Mouse (Mus musculus): ENCODE data around the gene Stra6l. TPM values are rescaled to one million over a fixed set of nuclear protein-coding genes. Genes with fewer than 3 reads are reported as not detected.
A peak's percentile ranks its signal among the peaks of the same experiment; 100 is the strongest.

Stra6l gene
- total RNA-seq, 2 experiments from 2014 or later = not detected

- intact Hi-C loops (cut with DNase I) = loop anchor here (2.0 kb wide), 1 partner anchor 15 kb away; no protein-coding TSS in a partner anchor
- no peak for TF ChIP-seq CTCF (IDR thresholded peaks at IDR 0.05)
- Histone ChIP-seq H3K4me3 (no peak overlapping the region), H3K27ac (no peak overlapping the region)
- no peak for DNase-seq (ENCODE audit: extremely low spot score in 1 of 2, low spot score in 2 of 2)
Observed at GRCm38 (mm10) chr4:45849419-45849818, 955 bp downstream of the Stra6l start.

GRCm38 (mm10) chr4:45851640-45852051 lies 3.2 kb downstream of the Stra6l start:
- Histone ChIP-seq H3K27ac (no peak overlapping the region), H3K4me3 (no peak overlapping the region)
- intact Hi-C loops (cut with DNase I) = loop anchor here (10.0 kb wide), 1 partner anchor 237 kb away; no protein-coding TSS in a partner anchor
- no peak for DNase-seq (ENCODE audit: extremely low spot score in 1 of 2, low spot score in 2 of 2)
- TF ChIP-seq CTCF (IDR thresholded peaks at IDR 0.05) = no peak

GRCm38 (mm10) chr4:45853496-45854246 lies 5.2 kb downstream of the Stra6l start:
- intact Hi-C loops (cut with DNase I) = loop anchor here (2.0 to 10.0 kb wide), 2 partner anchors 239 to 437 kb away; no protein-coding TSS in a partner anchor
- no peak for DNase-seq (ENCODE audit: extremely low spot score in 1 of 2, low spot score in 2 of 2)
- Histone ChIP-seq H3K27ac (no peak overlapping the region), H3K4me3 (no peak overlapping the region)
- no peak for TF ChIP-seq CTCF (IDR thresholded peaks at IDR 0.05)

GRCm38 (mm10) chr4:45855803-45856424 lies 7.5 kb downstream of the Stra6l start:
- peak; percentile 93 for TF ChIP-seq CTCF (IDR thresholded peaks at IDR 0.05)
- Histone ChIP-seq H3K27ac (no peak overlapping the region), H3K4me3 (no peak overlapping the region)
- DNase-seq (ENCODE audit: extremely low spot score in 1 of 2, low spot score in 2 of 2) = peak; percentile 71 to 82
- intact Hi-C loops (cut with DNase I) = loop anchor here (2.0 to 10.0 kb wide), 7 partner anchors 34 to 839 kb away; partner anchors contain the start of gene Polr1e

DNA sequence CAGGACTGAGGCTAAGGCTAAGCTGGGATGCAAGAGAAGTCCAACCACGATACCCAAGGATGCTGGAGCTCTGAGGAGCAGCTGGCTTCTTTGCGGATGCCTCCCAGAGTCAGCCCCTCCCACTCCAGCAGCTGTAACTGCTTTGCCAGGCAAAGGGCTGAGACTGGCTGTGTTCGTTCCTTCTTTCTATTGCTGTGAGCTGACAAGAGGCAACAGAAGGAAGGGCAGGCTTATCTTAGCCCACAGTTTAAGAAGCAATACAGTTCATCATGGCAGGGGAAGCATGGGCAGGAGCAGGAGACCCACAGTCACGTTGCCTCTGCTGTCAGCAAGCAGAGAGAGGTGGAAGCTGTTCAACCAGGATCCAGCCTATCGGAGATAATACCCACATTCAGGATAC lies 12.7 kb downstream of the Stra6l start:
- no peak overlapping the region for H3K4me3 ChIP-seq
- intact Hi-C loops (cut with DNase I) = no loop called here
- no peak for DNase-seq (ENCODE audit: extremely low spot score in 1 of 2, low spot score in 2 of 2)
- no peak for TF ChIP-seq CTCF (IDR thresholded peaks at IDR 0.05)
- no peak overlapping the region for H3K27ac ChIP-seq

DNA sequence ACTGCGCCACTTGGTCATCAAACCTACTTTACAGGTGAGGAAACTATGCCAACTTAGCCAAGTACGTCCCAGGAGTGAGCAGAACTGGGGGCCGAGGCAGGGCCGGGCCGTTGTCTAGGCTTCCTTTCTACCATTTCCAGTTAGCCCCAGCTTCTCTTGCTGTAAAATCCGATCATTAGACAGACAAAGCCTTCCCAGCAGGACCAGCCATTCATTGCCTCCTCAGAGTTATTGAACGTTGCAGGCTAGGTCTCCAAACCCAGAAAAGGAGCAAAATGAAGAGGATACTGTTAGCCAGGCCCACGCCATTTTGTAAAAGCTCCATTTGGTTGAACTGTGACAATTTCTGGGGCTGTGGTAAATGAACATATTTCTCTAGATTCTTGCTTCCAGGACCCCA lies 19.0 kb downstream of the Stra6l start:
- DNase-seq (ENCODE audit: extremely low spot score in 1 of 2, low spot score in 2 of 2) = no peak
- Histone ChIP-seq H3K27ac (no peak overlapping the region), H3K4me3 (no peak overlapping the region)
- no peak for TF ChIP-seq CTCF (IDR thresholded peaks at IDR 0.05)
- intact Hi-C loops (cut with DNase I) = no loop called here

DNA sequence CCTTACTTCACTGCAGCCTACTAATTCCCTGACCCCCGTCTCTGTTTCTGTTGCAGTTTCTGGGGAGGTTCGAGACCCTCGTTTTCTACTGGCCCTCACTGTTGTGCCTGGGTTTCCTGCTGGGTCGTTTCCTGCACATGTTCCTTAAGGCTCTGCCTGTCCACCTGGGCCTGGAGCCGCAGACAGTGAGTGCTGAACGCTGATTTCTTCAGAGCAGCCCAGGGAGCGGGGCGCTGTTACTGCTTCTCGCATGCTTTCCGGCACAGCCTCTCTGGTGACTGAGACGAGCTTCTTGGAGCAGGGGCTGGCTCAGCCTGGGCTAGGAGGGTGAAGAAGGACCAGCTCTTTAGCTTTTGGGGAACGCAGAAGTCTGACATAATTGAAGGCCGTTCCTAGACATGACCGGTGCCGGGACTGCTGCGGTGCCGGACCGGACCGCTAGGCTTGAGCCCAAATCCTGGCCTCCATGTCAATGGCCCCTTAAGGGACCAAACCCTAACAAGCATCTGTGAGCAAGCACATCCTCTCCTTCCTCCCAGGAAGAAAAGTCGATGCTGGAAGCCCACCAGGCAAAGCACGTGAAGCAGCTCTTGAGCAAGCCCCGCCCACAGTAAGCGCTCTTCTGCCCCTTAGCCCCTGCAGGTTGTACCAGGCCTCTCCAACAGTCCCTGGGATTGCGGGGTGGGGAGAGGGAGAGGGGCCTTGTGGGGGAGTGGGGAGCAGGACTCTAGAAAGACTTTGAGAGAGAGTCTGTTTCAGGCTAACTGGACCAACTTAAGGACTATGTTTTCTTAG lies 20.8 kb downstream of the Stra6l start:
- no peak for DNase-seq (ENCODE audit: extremely low spot score in 1 of 2, low spot score in 2 of 2)
- no peak for TF ChIP-seq CTCF (IDR thresholded peaks at IDR 0.05)
- no peak overlapping the region for H3K4me3 ChIP-seq
- intact Hi-C loops (cut with DNase I) = no loop called here
- no peak overlapping the region for H3K27ac ChIP-seq

GRCm38 (mm10) chr4:45872147-45872546 lies 23.7 kb downstream of the Stra6l start:
- H3K27ac ChIP-seq = no peak overlapping the region
- DNase-seq (ENCODE audit: extremely low spot score in 1 of 2, low spot score in 2 of 2) = no peak
- TF ChIP-seq CTCF (IDR thresholded peaks at IDR 0.05) = no peak
- intact Hi-C loops (cut with DNase I) = no loop called here
- H3K4me3 ChIP-seq = no peak overlapping the region

GRCm38 (mm10) chr4:45878929-45879328 lies 30.5 kb downstream of the Stra6l start:
- intact Hi-C loops (cut with DNase I) = no loop called here
- no peak overlapping the region for H3K27ac ChIP-seq
- DNase-seq (ENCODE audit: extremely low spot score in 1 of 2, low spot score in 2 of 2) = peak in 1 of 2 experiments; percentile 15
- H3K4me3 ChIP-seq = no peak overlapping the region
- peak; percentile 85 for TF ChIP-seq CTCF (IDR thresholded peaks at IDR 0.05)

DNA sequence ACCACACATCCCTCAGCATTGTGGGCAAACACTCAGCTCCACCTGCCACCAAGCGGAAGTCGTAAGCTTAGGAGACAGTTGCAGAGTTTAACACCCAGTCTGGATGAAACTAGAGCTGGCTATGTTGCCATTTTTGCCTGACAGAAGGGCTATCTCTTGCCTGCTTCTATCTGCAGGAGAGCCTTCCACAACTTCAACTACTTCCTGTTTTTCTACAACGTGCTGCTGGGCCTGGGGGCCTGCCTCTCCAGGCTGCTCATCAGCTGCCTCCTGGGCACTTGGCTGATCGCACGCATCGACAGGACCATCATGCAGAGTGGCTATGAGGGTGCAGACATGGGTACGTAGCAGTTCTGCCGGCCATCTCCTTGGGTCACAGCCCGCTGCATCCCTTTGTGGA lies 34.1 kb downstream of the Stra6l start:
- DNase-seq (ENCODE audit: extremely low spot score in 1 of 2, low spot score in 2 of 2) = no peak
- no peak overlapping the region for H3K27ac ChIP-seq
- intact Hi-C loops (cut with DNase I) = no loop called here
- H3K4me3 ChIP-seq = no peak overlapping the region
- no peak for TF ChIP-seq CTCF (IDR thresholded peaks at IDR 0.05)

DNA sequence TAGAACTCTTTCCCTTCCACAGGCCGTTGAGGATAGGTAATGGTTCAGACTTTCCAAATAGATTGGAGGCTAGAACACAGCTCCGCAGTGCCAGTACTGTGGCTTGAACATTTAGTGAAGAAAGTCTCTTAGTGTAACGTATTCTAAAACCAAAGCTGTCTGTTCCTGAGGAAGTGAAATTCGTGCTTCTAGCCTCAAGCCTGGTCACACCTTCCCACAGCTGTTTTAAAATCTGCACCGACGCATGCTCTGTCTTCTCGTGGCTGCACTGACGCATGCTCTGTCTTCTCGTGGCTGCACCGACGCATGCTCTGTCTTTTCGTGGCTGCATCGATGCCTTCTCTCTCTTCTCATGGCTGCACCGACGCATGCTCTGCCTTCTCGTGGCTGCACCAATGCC lies 34.8 kb downstream of the Stra6l start:
- Histone ChIP-seq H3K4me3 (no peak overlapping the region), H3K27ac (no peak overlapping the region)
- DNase-seq (ENCODE audit: extremely low spot score in 1 of 2, low spot score in 2 of 2) = no peak
- TF ChIP-seq CTCF (IDR thresholded peaks at IDR 0.05) = no peak
- intact Hi-C loops (cut with DNase I) = no loop called here

- DNase-seq (ENCODE audit: extremely low spot score in 1 of 2, low spot score in 2 of 2) = no peak
- Histone ChIP-seq H3K4me3 (no peak overlapping the region), H3K27ac (no peak overlapping the region)
- no peak for TF ChIP-seq CTCF (IDR thresholded peaks at IDR 0.05)
- intact Hi-C loops (cut with DNase I) = no loop called here
Observed at GRCm38 (mm10) chr4:45889487-45889886, 41.0 kb downstream of the Stra6l start.

Measured in left cerebral cortex, adult 2 months (tissue).